ENCODE assay signal across 25 mouse cellular contexts in genomic region chr16:95092471-95093221, GRCm38 (mm10).
DNase-seq lines count a peak whose midpoint lies in the region; ATAC-seq and TF ChIP-seq lines count a peak whose summit lies in the region.
"Had no signal": no experiment of that assay in that cellular context is flagged by ENCODE, and none has a peak within 500 bp of the region (broad histone marks: within the 10 kb centered on the region; RNA-seq: fewer than 3 reads in every experiment).

No protein-coding gene starts in this region.

- no peak overlapping the region for H3K4me2 ChIP-seq in midbrain, postnatal 0 days (ENCODE audit: low read depth, low read length, poor library complexity, severe bottlenecking)
- no peak overlapping the region for H3K4me2 ChIP-seq in midbrain, embryonic 15.5 days
- H3K4me2 ChIP-seq: heart, embryonic 12.5 days; hindbrain, embryonic 13.5 days; kidney, embryonic 15.5 days; liver, embryonic 12.5 days; midbrain, embryonic 11.5 days; neural tube, embryonic 13.5 days had no signal

- no peak for ATAC-seq in midbrain, postnatal 0 days (ENCODE audit: low FRiP score)
- ATAC-seq in midbrain, embryonic 15.5 days (replicated peaks): no peak
- ATAC-seq: inflammation-experienced regulatory T-cells, adult 6 months; liver, embryonic 12.5 days; liver, postnatal 0 days had no signal

- peak; percentile 17 for DNase-seq in heart, adult 11 months
- DNase-seq in heart, adult 8-10 months (ENCODE audit: low spot score): no peak
- DNase-seq in midbrain, postnatal 0 days (ENCODE audit: low spot score): peak; percentile 67
- DNase-seq in brain, embryonic 18.5 days (ENCODE audit: low read depth, low spot score): peak; percentile 39
- no peak for DNase-seq in kidney, postnatal 36 days
- DNase-seq: adrenal gland, postnatal 25 days; B cell, adult 2 months; cerebellum, adult 9-11 months; gastrocnemius, postnatal 25 days; heart, adult 18-20 months; heart, postnatal 4 days; kidney, adult 18-20 months; kidney, postnatal 4 days; liver, postnatal 0 days; lung, postnatal 36 days; thymus, postnatal 4 days had no signal

- no peaks in the 10 kb centered on the region for H3K27me3 ChIP-seq in midbrain, postnatal 0 days (ENCODE audit: insufficient read depth, low read length)
- H3K27me3 ChIP-seq in midbrain, embryonic 15.5 days (replicated peaks): no peaks in the 10 kb centered on the region
- H3K27me3 ChIP-seq: heart, embryonic 12.5 days; hindbrain, embryonic 13.5 days; kidney, embryonic 15.5 days; liver, embryonic 12.5 days had no signal

- H3K36me3 ChIP-seq in midbrain, postnatal 0 days (ENCODE audit: insufficient read depth, low read length): no peaks in the 10 kb centered on the region
- H3K36me3 ChIP-seq in midbrain, embryonic 15.5 days (replicated peaks): no peaks in the 10 kb centered on the region
- H3K36me3 ChIP-seq: heart, embryonic 12.5 days; hindbrain, embryonic 13.5 days; kidney, embryonic 15.5 days; liver, embryonic 12.5 days; neural tube, embryonic 13.5 days had no signal

- no peak overlapping the region for H3K9ac ChIP-seq in midbrain, postnatal 0 days (replicated peaks; ENCODE audit: low read length, poor library complexity, severe bottlenecking)
- H3K9ac ChIP-seq in midbrain, embryonic 15.5 days: no peak overlapping the region
- H3K9ac ChIP-seq: heart, embryonic 12.5 days; hindbrain, embryonic 13.5 days; kidney, embryonic 15.5 days; liver, embryonic 12.5 days; liver, postnatal 0 days; neural tube, embryonic 13.5 days had no signal

- H3K9me3 ChIP-seq in midbrain, postnatal 0 days (ENCODE audit: low read length): no peaks in the 10 kb centered on the region
- H3K9me3 ChIP-seq in midbrain, embryonic 15.5 days: no peaks in the 10 kb centered on the region
- H3K9me3 ChIP-seq: heart, embryonic 12.5 days; hindbrain, embryonic 13.5 days; kidney, embryonic 15.5 days; liver, embryonic 12.5 days; neural tube, embryonic 13.5 days had no signal

- 57% methylated on average over 6 of the region's 6 CpGs for WGBS in midbrain, postnatal 0 days
- WGBS in midbrain, embryonic 15.5 days: 62% methylated on average over 6 of the region's 6 CpGs

- H3K27ac ChIP-seq in midbrain, postnatal 0 days (ENCODE audit: low read depth, low read length): no peak overlapping the region
- H3K27ac ChIP-seq in midbrain, embryonic 15.5 days: no peak overlapping the region
- H3K27ac ChIP-seq: hindbrain, embryonic 13.5 days; kidney, embryonic 15.5 days; liver, embryonic 12.5 days; neural tube, embryonic 13.5 days had no signal

- no peak overlapping the region for H3K4me3 ChIP-seq in midbrain, postnatal 0 days (ENCODE audit: low read depth, low read length)
- H3K4me3 ChIP-seq in midbrain, embryonic 15.5 days: no peak overlapping the region
- H3K4me3 ChIP-seq: erythroblast, embryonic 14.5 days; heart, embryonic 12.5 days; hindbrain, embryonic 13.5 days; kidney, embryonic 15.5 days; liver, embryonic 12.5 days; neural tube, embryonic 13.5 days had no signal

- no peak for TF ChIP-seq CTCF in midbrain, postnatal 0 days (IDR thresholded peaks at IDR 0.05)

- H3K4me1 ChIP-seq in midbrain, postnatal 0 days (ENCODE audit: insufficient read depth, low read length): no peaks in the 10 kb centered on the region; the same call in 1 of the 2 replicates
- H3K4me1 ChIP-seq in midbrain, embryonic 15.5 days: no peaks in the 10 kb centered on the region
- H3K4me1 ChIP-seq: heart, embryonic 12.5 days; hindbrain, embryonic 13.5 days; kidney, embryonic 15.5 days; liver, embryonic 12.5 days; neural tube, embryonic 13.5 days had no signal

Comparison
In these comparisons a context has a peak if more than half of its experiments do, and no peak if none do; other contexts are left out.
1. DNase-seq: peak in heart, adult 11 months (single experiment), midbrain, postnatal 0 days (single experiment) and brain, embryonic 18.5 days (single experiment); none in heart, adult 8-10 months (single experiment) and kidney, postnatal 36 days (0 of 2).